Mouse (Mus musculus) limb, embryonic 12.5 days (tissue): Measurements from ENCODE around the gene Col18a1. TPM values are rescaled to one million over a fixed set of nuclear protein-coding genes. Genes with fewer than 3 reads are reported as not detected.

Source experiments
- ATAC-seq: fragments of 200-750 bp; cut with Nextera tagmentation; 2 replicates; pipeline ENCODE4 v1.8.0; 2017; ENCODE audit warnings: low read depth, moderate TSS enrichment; ENCODE audit not compliant: insufficient number of reproducible peaks, insufficient read depth, low FRiP score, low TSS enrichment
- H3K27ac ChIP-seq: fragments of 300-500 bp; sonication (generic); 2 replicates; pipeline ENCODE4 v1.5.1; 2016; ENCODE audit warnings: mild to moderate bottlenecking, moderate library complexity
- H3K27me3 ChIP-seq: fragments of 300-500 bp; sonication (generic); 2 replicates; pipeline ENCODE4 v1.6.1; 2016; ENCODE audit warnings: mild to moderate bottlenecking, moderate library complexity
- H3K36me3 ChIP-seq: fragments of 300-500 bp; sonication (generic); 2 replicates; pipeline ENCODE4 v1.6.1; 2016; ENCODE audit warnings: mild to moderate bottlenecking, moderate library complexity
- H3K4me1 ChIP-seq: fragments of 300-500 bp; sonication (generic); replicated peaks from 2 replicates; pipeline ENCODE4 v1.6.1; 2016
- H3K4me2 ChIP-seq: fragments of 300-500 bp; sonication (generic); 2 replicates; pipeline ENCODE4 v1.6.1; 2016; ENCODE audit warnings: mild to moderate bottlenecking, moderate library complexity
- H3K4me3 ChIP-seq: fragments of 300-500 bp; sonication (generic); replicated peaks from 2 replicates; pipeline ENCODE4 v1.5.1; 2016; ENCODE audit warnings: mild to moderate bottlenecking
- H3K9ac ChIP-seq: fragments of 300-500 bp; sonication (generic); replicated peaks from 2 replicates; pipeline ENCODE4 v1.6.1; 2016; ENCODE audit warnings: mild to moderate bottlenecking, moderate library complexity
- H3K9me3 ChIP-seq: fragments of 300-500 bp; sonication (generic); 2 replicates; pipeline ENCODE4 v1.6.1; 2016; ENCODE audit warnings: mild to moderate bottlenecking, moderate library complexity
- WGBS: fragments of 180-500 bp; shearing (Covaris S2); methylation state at CpG from one replicate; pipeline ENCODE4 v1.1.7; 2016; 5-methylcytosine and 5-hydroxymethylcytosine counted together
- polyA plus RNA-seq: library from polyadenylated mRNA; unstranded; fragments of >200 nt; fragmentation: Nextera tagmentation; extraction: Ambion mirVana; gene quantifications from 2 replicates; pipeline ENCODE4 v1.2.1, GENCODE M21; 2016

Gene Col18a1
- polyA plus RNA-seq, 1 experiment from 2014 or later = 104 TPM

GRCm38 (mm10) chr10:77008109-77008561, 158.2 kb downstream of the Col18a1 start:
- H3K4me1 ChIP-seq = peaks cover 28% of the 10 kb centered on the region
- 0 out of 2 replicates have a peak overlapping the region, but pooled peaks have one; percentile 27 for H3K9ac ChIP-seq
- ATAC-seq = no peak
- no peaks in the 10 kb centered on the region for H3K9me3 ChIP-seq
- 18% methylated on average over 9 of the region's 9 CpGs for WGBS
- H3K4me2 ChIP-seq = peak overlapping the region; percentile 15; the same call in 1 of the 2 replicates
- no peak overlapping the region for H3K4me3 ChIP-seq
- no peaks in the 10 kb centered on the region for H3K36me3 ChIP-seq
- H3K27me3 ChIP-seq = no peaks in the 10 kb centered on the region
- peak overlapping the region; percentile 72 for H3K27ac ChIP-seq

- 0 out of 2 replicates have a peak overlapping the region, but pooled peaks have one; percentile 27 for H3K9ac ChIP-seq
- no peak overlapping the region for H3K4me3 ChIP-seq
- 23% methylated on average over 8 of the region's 8 CpGs for WGBS
- peak overlapping the region; percentile 72 for H3K27ac ChIP-seq
- H3K9me3 ChIP-seq = no peaks in the 10 kb centered on the region
- H3K36me3 ChIP-seq = no peaks in the 10 kb centered on the region
- no peaks in the 10 kb centered on the region for H3K27me3 ChIP-seq
- H3K4me2 ChIP-seq = peak overlapping the region; percentile 15; the same call in 1 of the 2 replicates
- H3K4me1 ChIP-seq = peaks cover 28% of the 10 kb centered on the region
- ATAC-seq = no peak
These were observed 158.8 kb downstream of the Col18a1 start for GRCm38 (mm10) chr10:77007433-77008108.

DNA sequence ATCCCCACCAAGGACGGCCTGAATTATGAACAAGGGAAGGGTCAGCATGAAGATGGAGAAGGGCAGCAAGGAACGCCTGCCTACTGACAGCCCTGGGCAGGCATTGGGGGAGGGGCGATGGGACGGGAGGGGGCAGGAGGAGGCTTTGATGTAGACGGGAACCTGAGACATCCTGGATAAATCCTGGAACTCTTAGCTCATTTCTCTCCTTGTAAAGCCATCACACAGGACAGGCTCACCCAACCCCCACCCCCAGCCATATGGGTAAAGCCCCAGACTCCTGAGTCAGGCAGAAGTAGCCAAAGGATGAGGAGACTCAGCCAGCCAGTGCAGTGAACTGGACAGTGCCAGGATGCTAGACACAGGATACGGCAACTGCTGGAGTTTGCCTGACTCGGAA, 161.4 kb downstream of the Col18a1 start:
- no peak for ATAC-seq
- Histone ChIP-seq H3K9ac (no peak overlapping the region), H3K4me1 (peaks cover 28% of the 10 kb centered on the region), H3K36me3 (no peaks in the 10 kb centered on the region), H3K27ac (no peak overlapping the region), H3K9me3 (no peaks in the 10 kb centered on the region), H3K27me3 (no peaks in the 10 kb centered on the region), H3K4me2 (no peak overlapping the region), H3K4me3 (no peak overlapping the region)
- 11% methylated on average over 7 of the region's 7 CpGs for WGBS

Other genes starting within 250 kb of the Col18a1 start
- 33.0 and 34.8 TPM in 2 replicates for gene Pcbp3, start 204.7 kb downstream of the Col18a1 start, polyA plus RNA-seq
- 30.8 TPM in 2 replicates for gene Slc19a1, start 134.3 kb downstream of the Col18a1 start, polyA plus RNA-seq
- 95.6 and 98.1 TPM in 2 replicates for gene Pofut2, start 92.7 kb upstream of the Col18a1 start, polyA plus RNA-seq